Mouse (Mus musculus) bone marrow, adult 2 months (tissue): Measurements from ENCODE around the gene Kcnk1.

ENCODE experiments used
- CTCF ChIP-seq: fragments of 200-500 bp; IDR thresholded peaks from 2 replicates; pipeline ENCODE4 v1.5.1; 2011; ENCODE audit warnings: low read length, control low read depth; ENCODE audit not compliant: control insufficient read depth, insufficient read depth
- POLR2A ChIP-seq: fragments of 200-500 bp; IDR thresholded peaks from 2 replicates; pipeline ENCODE4 v1.6.1; 2011; ENCODE audit warnings: low read depth, mild to moderate bottlenecking, control low read depth, low read length, borderline replicate concordance; ENCODE audit not compliant: control insufficient read depth

GRCm38 (mm10) chr8:125960037-125960436, 34.9 kb upstream of the Kcnk1 start:
- no peak for TF ChIP-seq CTCF
- TF ChIP-seq POLR2A = no peak
